In genomic region chr16:72687651-72688050, GRCm38 (mm10) we compare ENCODE assay signal across 14 mouse cellular contexts.
A peak's percentile ranks its signal among the peaks of the same experiment; 100 is the strongest.
DNase-seq lines count a peak whose midpoint lies in the region; ATAC-seq lines count a peak whose summit lies in the region.
"Had no signal": no experiment of that assay in that cellular context is flagged by ENCODE, and none has a peak within 500 bp of the region (broad histone marks: within the 10 kb centered on the region; RNA-seq: fewer than 3 reads in every experiment).

No protein-coding gene starts in this region.

- peaks cover 27% of the 10 kb centered on the region for H3K4me1 ChIP-seq in kidney, embryonic 16.5 days (ENCODE audit: insufficient read depth, low read length)
- peaks cover 4% of the 10 kb centered on the region for H3K4me1 ChIP-seq in liver, embryonic 11.5 days (replicated peaks; ENCODE audit: control insufficient read depth, insufficient read depth, low read length)
- peaks cover 63% of the 10 kb centered on the region for H3K4me1 ChIP-seq in hindbrain, embryonic 10.5 days (replicated peaks)

- no peak overlapping the region for H3K27ac ChIP-seq in kidney, embryonic 16.5 days (ENCODE audit: low read length)
- H3K27ac ChIP-seq in liver, embryonic 11.5 days (ENCODE audit: low read depth, low read length) = no peak overlapping the region; the same call in 1 of the 2 replicates
- no peak overlapping the region for H3K27ac ChIP-seq in hindbrain, embryonic 10.5 days
- H3K27ac ChIP-seq: macrophage had no signal

- H3K36me3 ChIP-seq in kidney, embryonic 16.5 days (ENCODE audit: insufficient read depth, low read length) = no peaks in the 10 kb centered on the region
- no peaks in the 10 kb centered on the region for H3K36me3 ChIP-seq in liver, embryonic 11.5 days (ENCODE audit: control insufficient read depth, insufficient read depth, low read length)
- H3K36me3 ChIP-seq in hindbrain, embryonic 10.5 days = no peaks in the 10 kb centered on the region

- no peak overlapping the region for H3K9ac ChIP-seq in kidney, embryonic 16.5 days (replicated peaks; ENCODE audit: low read length)
- no peak overlapping the region for H3K9ac ChIP-seq in liver, embryonic 11.5 days (ENCODE audit: low read depth, low read length)

- peak; percentile 14 for DNase-seq in kidney, adult 11 months
- peak; percentile 61 for DNase-seq in embryo, embryonic 10.5 days (ENCODE audit: low spot score)
- DNase-seq in liver, embryonic 11.5 days (ENCODE audit: low spot score) = no peak
- peak; percentile 24 to 27 for DNase-seq in lung, postnatal 4 days
- DNase-seq in hindbrain, embryonic 10.5 days (ENCODE audit: low spot score) = no peak
- DNase-seq in frontal cortex, postnatal 36 days (ENCODE audit: low spot score in 2 of 2) = no peak
- DNase-seq in right cerebral cortex, adult 18-20 months = no peak
- DNase-seq: layer of hippocampus, postnatal 36 days; spleen, adult 18-20 months; thymus, postnatal 25 days had no signal

- H3K4me3 ChIP-seq in kidney, embryonic 16.5 days (ENCODE audit: low read length) = no peak overlapping the region
- no peak overlapping the region for H3K4me3 ChIP-seq in liver, embryonic 11.5 days (ENCODE audit: low read depth, low read length)
- no peak overlapping the region for H3K4me3 ChIP-seq in hindbrain, embryonic 10.5 days

- no peak overlapping the region for H3K4me2 ChIP-seq in kidney, embryonic 16.5 days (replicated peaks; ENCODE audit: low read depth, low read length)
- no peak overlapping the region for H3K4me2 ChIP-seq in liver, embryonic 11.5 days
- H3K4me2 ChIP-seq: heart, embryonic 11.5 days had no signal

- no peak for ATAC-seq in kidney, embryonic 16.5 days (ENCODE audit: low FRiP score, low TSS enrichment)
- ATAC-seq in liver, embryonic 11.5 days (replicated peaks; ENCODE audit: low FRiP score) = peak; percentile 54; the same call in 1 of the 2 replicates
- ATAC-seq: Patski had no signal

- no peaks in the 10 kb centered on the region for H3K27me3 ChIP-seq in kidney, embryonic 16.5 days (ENCODE audit: insufficient read depth, low read length)
- no peaks in the 10 kb centered on the region for H3K27me3 ChIP-seq in liver, embryonic 11.5 days (replicated peaks; ENCODE audit: control insufficient read depth, insufficient read depth, low read length)
- 0 out of 2 replicates have a peak, but pooled peaks cover 4% of the 10 kb centered on the region for H3K27me3 ChIP-seq in hindbrain, embryonic 10.5 days (ENCODE audit: insufficient read depth, poor library complexity, severe bottlenecking)

- H3K9me3 ChIP-seq in kidney, embryonic 16.5 days (ENCODE audit: low read length) = no peaks in the 10 kb centered on the region
- H3K9me3 ChIP-seq in liver, embryonic 11.5 days (ENCODE audit: control insufficient read depth, low read length) = no peaks in the 10 kb centered on the region
- H3K9me3 ChIP-seq in hindbrain, embryonic 10.5 days = no peaks in the 10 kb centered on the region

- WGBS in kidney, embryonic 16.5 days = 29% methylated on average over 3 of the region's 3 CpGs
- 49% methylated on average over 3 of the region's 3 CpGs for WGBS in liver, embryonic 11.5 days
- WGBS in hindbrain, embryonic 10.5 days = 42% methylated on average over 3 of the region's 3 CpGs

Comparison
In these comparisons a context has a peak if more than half of its experiments do, and no peak if none do; other contexts are left out.
1. DNase-seq: peak in kidney, adult 11 months (single experiment), embryo, embryonic 10.5 days (single experiment) and lung, postnatal 4 days (2 of 2); none in liver, embryonic 11.5 days (single experiment), hindbrain, embryonic 10.5 days (single experiment), frontal cortex, postnatal 36 days (0 of 2) and right cerebral cortex, adult 18-20 months (single experiment).